Mouse (Mus musculus) stomach, embryonic 14.5 days (tissue): ENCODE data around the gene Ndufa11. TPM values are rescaled to one million over a fixed set of nuclear protein-coding genes. Genes with fewer than 3 reads are reported as not detected.

Source experiments
- ATAC-seq: fragments of 200-750 bp; cut with Nextera tagmentation; 2 replicates; pipeline ENCODE4 v1.8.0; 2017; ENCODE audit warnings: low read depth, moderate TSS enrichment; ENCODE audit not compliant: insufficient number of reproducible peaks, insufficient read depth, low FRiP score
- H3K27ac ChIP-seq: fragments of 300-500 bp; sonication (generic); 2 replicates; pipeline ENCODE4 v1.5.1; 2014; ENCODE audit warnings: mild to moderate bottlenecking, low read length, moderate library complexity, mixed read lengths
- H3K27me3 ChIP-seq: fragments of 300-500 bp; sonication (generic); 2 replicates; pipeline ENCODE4 v1.6.1; 2014; ENCODE audit warnings: low read length, control low read depth, mixed read lengths; ENCODE audit not compliant: control insufficient read depth, insufficient read depth
- H3K36me3 ChIP-seq: fragments of 300-500 bp; sonication (generic); 2 replicates; pipeline ENCODE4 v1.6.1; 2014; ENCODE audit warnings: mild to moderate bottlenecking, control low read depth, low read length, moderate library complexity, mixed read lengths; ENCODE audit not compliant: control insufficient read depth, insufficient read depth
- H3K4me1 ChIP-seq: fragments of 300-500 bp; sonication (generic); 2 replicates; pipeline ENCODE4 v1.6.1; 2014; ENCODE audit warnings: low read length, control low read depth, mixed read lengths; ENCODE audit not compliant: control insufficient read depth, insufficient read depth
- H3K4me2 ChIP-seq: fragments of 300-500 bp; sonication (generic); replicated peaks from 2 replicates; pipeline ENCODE4 v1.6.1; 2014; ENCODE audit warnings: low read depth, low read length, control low read depth
- H3K4me3 ChIP-seq: fragments of 300-500 bp; sonication (generic); 2 replicates; pipeline ENCODE4 v1.5.1; 2014; ENCODE audit warnings: low read depth, low read length, control low read depth
- H3K9ac ChIP-seq: fragments of 300-500 bp; sonication (generic); replicated peaks from 2 replicates; pipeline ENCODE4 v1.6.1; 2014; ENCODE audit warnings: low read depth, mild to moderate bottlenecking, control low read depth, low read length, moderate library complexity, mixed read lengths
- H3K9me3 ChIP-seq: fragments of 300-500 bp; sonication (generic); 2 replicates; pipeline ENCODE4 v1.6.1; 2016; ENCODE audit warnings: low read depth, low read length, control low read depth; ENCODE audit not compliant: control insufficient read depth
- WGBS: fragments of 180-500 bp; shearing (Covaris S2); extraction: QIAGEN DNeasy Blood & Tissue Kit; methylation state at CpG from one replicate; pipeline ENCODE4 v1.1.7; 2014; 5-methylcytosine and 5-hydroxymethylcytosine counted together
- polyA plus RNA-seq: library from polyadenylated mRNA; unstranded; fragments of >200 nt; fragmentation: Nextera tagmentation; extraction: Ambion mirVana; gene quantifications from 2 replicates; pipeline ENCODE4 v1.2.1, GENCODE M21; 2014

Ndufa11 gene
- polyA plus RNA-seq: 444 and 502 TPM in 2 replicates

DNA sequence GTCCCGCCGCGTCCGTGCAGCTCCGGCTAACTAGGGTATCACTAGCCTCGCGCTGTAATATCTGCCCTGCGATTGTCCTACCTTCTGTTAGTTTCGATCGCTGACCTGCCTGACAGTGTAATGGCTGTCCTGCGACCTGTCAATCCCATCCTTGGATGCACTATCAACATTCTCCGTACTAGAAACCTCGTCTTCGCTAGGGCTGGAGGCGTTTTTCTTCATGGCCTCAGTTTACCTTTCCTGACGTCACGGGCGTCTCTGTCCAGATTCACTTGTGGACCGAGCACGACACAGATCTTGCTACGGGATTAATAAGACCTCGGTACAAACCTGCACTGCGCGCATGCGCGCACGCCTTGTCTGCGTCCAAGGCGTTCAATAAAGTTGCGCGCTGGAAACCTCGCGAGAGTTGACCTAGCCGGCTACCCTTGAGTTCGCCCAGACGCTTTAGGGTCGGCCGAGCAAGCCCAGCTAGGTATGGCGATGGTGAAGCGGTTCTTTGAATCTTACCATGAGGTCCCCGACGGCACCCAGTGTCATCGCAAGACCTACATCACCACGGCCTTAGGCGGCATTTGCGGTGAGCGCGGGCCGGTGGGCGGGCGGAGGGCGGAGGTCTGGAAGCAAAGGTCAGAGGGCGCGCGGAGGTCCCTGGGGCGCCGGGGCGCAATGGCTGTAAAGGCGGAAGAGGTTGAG lies at the start of gene Ndufa11, which contains the start of gene Vmac:
Ndufa11 (plus strand) TSS at position 405 of the 696 bp plus-strand sequence.
Vmac (minus strand) TSS at position 660 of the 696 bp plus-strand sequence.
- Histone ChIP-seq H3K36me3 (peaks cover 6% of the 10 kb centered on the region), H3K27me3 (no peaks in the 10 kb centered on the region), H3K9me3 (no peaks in the 10 kb centered on the region), H3K4me3 (peak within 1 kb of the TSS; percentile 81), H3K4me1 (peaks cover 15% of the 10 kb centered on the region; the same call in 1 of the 2 replicates), H3K9ac (peak within 1 kb of the TSS; percentile 94), H3K27ac (peak within 1 kb of the TSS; percentile 73; the same call in 1 of the 2 replicates), H3K4me2 (peak within 1 kb of the TSS; percentile 81)
- ATAC-seq: peak; percentile 81
- WGBS: under 1% methylated on average over 59 of the region's 59 CpGs

DNA sequence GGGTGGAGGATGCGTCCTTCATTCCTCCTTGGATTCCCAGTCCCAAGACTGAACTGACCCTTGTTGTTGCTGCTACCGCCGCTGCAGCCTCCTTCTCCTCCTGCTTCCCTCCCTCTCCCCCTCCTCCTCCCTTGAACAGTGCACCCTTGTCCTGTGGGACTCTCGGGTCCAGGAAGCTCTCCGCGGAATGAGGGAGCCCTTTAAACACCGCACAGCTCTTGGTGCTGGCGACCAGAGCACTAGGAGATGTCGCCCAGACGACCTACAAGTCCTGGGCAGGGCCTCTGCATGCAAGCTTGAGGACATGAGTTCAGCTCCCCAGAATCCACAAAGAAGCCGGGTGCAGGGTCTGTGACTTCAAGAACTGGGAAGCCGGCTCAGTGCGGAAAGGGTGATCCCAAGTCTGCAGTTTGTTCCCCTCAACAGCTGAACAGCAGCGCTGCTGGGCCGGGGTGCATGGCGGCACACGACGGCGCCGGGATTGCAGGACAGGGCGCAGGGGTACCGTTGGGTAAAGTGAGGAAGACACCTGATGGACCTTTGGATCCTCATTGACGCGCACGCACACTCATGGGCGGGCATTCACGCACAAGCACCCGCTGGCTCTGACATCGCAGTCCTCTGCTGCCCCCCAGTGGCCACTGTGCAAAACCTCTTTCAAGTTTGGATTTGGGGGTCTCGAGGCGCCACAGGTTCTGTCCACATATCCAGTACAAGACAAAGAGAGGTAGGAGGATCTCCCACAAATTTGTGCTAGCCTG lies 49.0 kb upstream of the Ndufa11 start:
- 3% methylated on average over 31 of the region's 31 CpGs for WGBS
- no peaks in the 10 kb centered on the region for H3K9me3 ChIP-seq
- H3K4me3 ChIP-seq: peak overlapping the region; percentile 34
- no peak overlapping the region for H3K27ac ChIP-seq
- peak overlapping the region; percentile 84 for H3K4me2 ChIP-seq
- H3K36me3 ChIP-seq: no peaks in the 10 kb centered on the region
- peaks cover 5% of the 10 kb centered on the region for H3K4me1 ChIP-seq
- no peak for ATAC-seq
- no peaks in the 10 kb centered on the region for H3K27me3 ChIP-seq
- no peak overlapping the region; the same call in 1 of the 2 replicates for H3K9ac ChIP-seq

DNA sequence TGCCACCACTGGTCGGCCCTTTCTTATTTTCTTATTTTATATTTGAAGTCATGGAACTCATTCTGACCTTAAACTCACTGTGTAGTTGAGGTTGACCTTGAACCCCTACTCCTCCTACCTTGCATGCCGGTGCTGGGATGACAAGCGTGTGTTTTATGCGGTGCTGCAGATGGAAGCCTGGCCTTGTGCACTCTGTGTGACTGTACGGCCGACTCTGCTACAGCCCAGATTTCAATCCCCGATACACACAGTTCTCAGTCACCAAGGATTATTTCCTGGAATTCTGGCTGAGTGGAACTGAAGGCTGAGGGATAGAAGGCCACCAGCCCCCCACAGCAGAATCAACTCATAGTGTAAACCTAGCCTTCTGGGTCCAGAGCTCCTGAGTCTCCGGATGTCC lies 47.8 kb upstream of the Ndufa11 start:
- Histone ChIP-seq H3K4me2 (no peak overlapping the region), H3K4me3 (no peak overlapping the region), H3K27me3 (no peaks in the 10 kb centered on the region), H3K9me3 (no peaks in the 10 kb centered on the region), H3K27ac (no peak overlapping the region), H3K36me3 (no peaks in the 10 kb centered on the region), H3K9ac (no peak overlapping the region), H3K4me1 (peaks cover 6% of the 10 kb centered on the region)
- no peak for ATAC-seq
- WGBS: 87% methylated on average over 8 of the region's 8 CpGs

DNA sequence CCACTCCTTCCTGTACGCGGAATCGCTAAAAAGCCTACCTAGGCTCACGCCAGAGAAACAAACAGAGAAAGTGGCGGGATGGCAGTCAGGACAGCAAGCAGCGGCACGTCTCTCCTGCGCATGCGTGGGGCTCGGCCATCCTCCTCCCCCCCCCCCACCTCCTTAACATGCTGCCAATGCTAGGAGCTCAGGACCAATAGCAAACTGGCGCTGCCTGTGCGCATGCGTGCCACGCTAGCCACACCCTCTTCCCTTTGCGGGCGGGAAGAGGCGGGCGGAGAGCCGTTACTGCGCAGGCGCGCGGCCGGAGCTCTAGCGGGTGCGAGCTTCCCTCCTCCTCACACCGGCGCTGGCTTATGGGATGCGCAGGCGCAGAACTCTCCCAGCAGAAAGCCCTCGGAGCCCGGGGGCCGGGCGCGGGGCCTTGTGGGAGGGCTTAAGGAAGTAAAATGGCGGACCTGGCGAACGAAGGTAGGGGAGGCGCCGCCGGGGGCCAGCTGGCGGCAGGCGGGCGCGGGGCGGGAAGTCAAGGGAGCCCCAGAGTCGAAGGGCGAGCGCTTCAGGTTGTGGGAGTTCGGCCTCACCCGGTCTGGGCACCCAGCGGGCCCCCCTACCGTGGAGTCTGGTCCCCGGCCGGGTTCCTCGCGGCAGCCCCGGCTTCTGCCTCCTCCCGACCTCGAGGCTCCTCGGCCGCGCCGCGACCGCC lies 44.5 kb upstream of the Ndufa11 start, which contains the start of gene Ranbp3:
Ranbp3 (plus strand) TSS at position 354 of the 706 bp plus-strand sequence.
- peaks cover 12% of the 10 kb centered on the region for H3K4me1 ChIP-seq
- H3K27me3 ChIP-seq: no peaks in the 10 kb centered on the region
- no peaks in the 10 kb centered on the region for H3K9me3 ChIP-seq
- peak within 1 kb of the TSS; percentile 53 for H3K4me2 ChIP-seq
- ATAC-seq: peak; percentile 90
- peak within 1 kb of the TSS; percentile 86 for H3K27ac ChIP-seq
- H3K9ac ChIP-seq: peak within 1 kb of the TSS; percentile 97
- 1% methylated on average over 62 of the region's 66 CpGs for WGBS
- H3K36me3 ChIP-seq: peaks cover 16% of the 10 kb centered on the region; the same call in 1 of the 2 replicates
- H3K4me3 ChIP-seq: peak within 1 kb of the TSS; percentile 96

DNA sequence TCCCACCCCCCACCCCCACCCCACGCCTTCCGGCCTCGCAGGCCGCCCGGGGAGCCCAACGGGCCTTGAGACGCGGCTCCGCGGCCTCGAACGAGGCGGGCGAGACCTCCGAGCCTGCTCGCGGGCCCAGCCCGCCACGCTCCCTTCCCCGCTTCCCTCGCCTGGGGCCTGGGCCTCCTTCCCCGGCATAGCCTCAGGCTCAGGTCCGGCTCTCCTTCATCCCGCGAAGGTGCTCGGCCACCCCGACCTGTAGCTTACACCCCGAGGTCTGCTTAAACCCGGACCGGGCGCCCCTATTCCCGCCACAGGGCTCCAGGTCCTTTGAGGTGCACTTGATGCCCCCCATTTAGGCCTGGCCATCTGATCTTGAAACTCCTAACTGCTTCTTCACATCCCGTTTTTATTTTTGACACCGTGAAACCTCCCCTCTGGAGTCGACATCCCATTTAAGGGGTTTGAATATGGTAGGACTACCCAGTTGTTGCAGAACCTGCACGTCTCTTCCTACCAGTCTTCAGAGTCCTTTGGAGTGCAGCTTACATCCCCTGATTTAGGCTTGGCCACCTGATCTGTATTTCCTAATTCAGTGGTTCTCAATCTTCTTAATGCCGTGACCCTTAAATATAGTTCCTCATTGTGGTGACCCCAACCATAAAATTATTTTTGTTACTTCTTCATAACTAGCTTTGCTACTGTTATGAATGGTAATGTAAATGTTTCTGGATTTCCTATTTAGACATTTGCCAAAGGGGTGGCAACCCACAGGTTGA lies 43.7 kb upstream of the Ndufa11 start:
- H3K9ac ChIP-seq: peak overlapping the region; percentile 97
- peak overlapping the region; percentile 86 for H3K27ac ChIP-seq
- ATAC-seq: no peak
- H3K36me3 ChIP-seq: peaks cover 18% of the 10 kb centered on the region; the same call in 1 of the 2 replicates
- H3K9me3 ChIP-seq: no peaks in the 10 kb centered on the region
- no peaks in the 10 kb centered on the region for H3K27me3 ChIP-seq
- H3K4me3 ChIP-seq: peak overlapping the region; percentile 96
- 1% methylated on average over 37 of the region's 37 CpGs for WGBS
- H3K4me1 ChIP-seq: peaks cover 12% of the 10 kb centered on the region
- H3K4me2 ChIP-seq: peak overlapping the region; percentile 49

DNA sequence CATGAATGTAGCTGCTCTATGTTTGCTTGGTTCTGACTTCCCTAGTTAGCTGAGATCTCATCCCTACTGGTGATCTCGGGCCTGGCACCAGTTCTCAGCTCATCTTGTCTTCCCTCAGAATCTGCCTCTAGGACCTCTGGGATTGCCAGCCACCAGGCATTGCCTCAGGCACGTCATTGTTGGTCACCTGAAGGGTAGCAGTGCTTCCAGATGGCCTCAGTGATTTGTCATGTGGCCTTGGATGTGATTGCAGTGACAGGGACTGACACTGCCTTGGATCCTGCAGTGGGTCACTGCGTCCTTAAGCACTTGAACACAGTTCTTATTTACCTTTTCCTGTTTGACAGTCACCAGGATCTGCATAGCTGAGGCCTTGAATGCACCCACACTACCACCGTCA lies 35.8 kb upstream of the Ndufa11 start:
- Histone ChIP-seq H3K27me3 (no peaks in the 10 kb centered on the region), H3K9me3 (no peaks in the 10 kb centered on the region), H3K4me2 (no peak overlapping the region), H3K27ac (no peak overlapping the region), H3K9ac (no peak overlapping the region), H3K4me1 (no peaks in the 10 kb centered on the region), H3K4me3 (no peak overlapping the region), H3K36me3 (peaks cover 43% of the 10 kb centered on the region)
- WGBS: 76% methylated on average over 4 of the region's 4 CpGs
- ATAC-seq: no peak

DNA sequence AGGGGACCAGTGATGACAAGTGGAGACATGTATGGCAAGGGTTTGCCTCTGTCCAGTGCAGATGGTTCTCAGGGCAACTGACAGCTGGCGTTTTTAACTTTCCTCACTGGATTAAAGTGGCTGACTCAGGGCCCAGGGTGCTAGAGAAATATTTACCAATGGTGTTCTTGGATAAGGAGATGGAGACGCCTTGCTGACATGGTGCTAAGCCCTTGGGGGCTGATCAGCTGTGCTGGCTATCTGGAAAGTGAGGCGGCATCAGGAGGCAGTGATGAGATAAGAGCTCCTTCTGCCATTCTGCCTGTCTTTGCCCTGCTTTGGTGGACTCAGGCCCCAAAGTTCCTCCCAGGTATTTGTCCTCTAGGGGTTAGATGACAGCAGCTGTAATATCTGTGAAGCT lies 34.7 kb upstream of the Ndufa11 start:
- 54% methylated on average over 3 of the region's 3 CpGs for WGBS
- H3K4me1 ChIP-seq: no peaks in the 10 kb centered on the region
- H3K36me3 ChIP-seq: peaks cover 45% of the 10 kb centered on the region
- H3K4me3 ChIP-seq: no peak overlapping the region
- no peak overlapping the region for H3K9ac ChIP-seq
- H3K4me2 ChIP-seq: no peak overlapping the region
- no peak overlapping the region for H3K27ac ChIP-seq
- ATAC-seq: no peak
- H3K27me3 ChIP-seq: no peaks in the 10 kb centered on the region
- no peaks in the 10 kb centered on the region for H3K9me3 ChIP-seq
